Mouse (Mus musculus): Measurements from ENCODE around the gene Acox3.

The Acox3 gene

GRCm38 (mm10) chr5:35612722-35613121 is 29.9 kb downstream of the Acox3 start:
- no peak for DNase-seq

- DNase-seq = no peak
Observed at GRCm38 (mm10) chr5:35616943-35617342, 34.1 kb downstream of the Acox3 start.

- no peak for DNase-seq
Observed at GRCm38 (mm10) chr5:35621114-35621513, 38.3 kb downstream of the Acox3 start.

GRCm38 (mm10) chr5:35623831-35624230 is 41.0 kb downstream of the Acox3 start:
- DNase-seq = no peak

GRCm38 (mm10) chr5:35624751-35625239 is 42.0 kb downstream of the Acox3 start:
- no peak for DNase-seq

GRCm38 (mm10) chr5:35626408-35626807 is 43.6 kb downstream of the Acox3 start:
- no peak for DNase-seq

GRCm38 (mm10) chr5:35627307-35627840 is 44.5 kb downstream of the Acox3 start:
- no peak for DNase-seq

GRCm38 (mm10) chr5:35628685-35629084 is 45.8 kb downstream of the Acox3 start:
- DNase-seq = no peak

- no peak for DNase-seq
Observed at GRCm38 (mm10) chr5:35629333-35629732, 46.5 kb downstream of the Acox3 start.

GRCm38 (mm10) chr5:35630706-35631105 is 47.9 kb downstream of the Acox3 start:
- no peak for DNase-seq

GRCm38 (mm10) chr5:35631224-35631623 is 48.4 kb downstream of the Acox3 start:
- no peak for DNase-seq

- DNase-seq = no peak
Observed at GRCm38 (mm10) chr5:35631755-35632154, 48.9 kb downstream of the Acox3 start.

- DNase-seq = no peak
Observed at GRCm38 (mm10) chr5:35632841-35633240, 50.0 kb downstream of the Acox3 start.

GRCm38 (mm10) chr5:35636016-35636415 is 53.2 kb downstream of the Acox3 start:
- DNase-seq = no peak

GRCm38 (mm10) chr5:35641961-35642584 is 59.2 kb downstream of the Acox3 start:
- DNase-seq = no peak

- no peak for DNase-seq
Observed at GRCm38 (mm10) chr5:35643401-35644048, 60.7 kb downstream of the Acox3 start.

- no peak for DNase-seq
Observed at GRCm38 (mm10) chr5:35644082-35644481, 61.2 kb downstream of the Acox3 start.

GRCm38 (mm10) chr5:35645938-35646493 is 63.2 kb downstream of the Acox3 start:
- no peak for DNase-seq

GRCm38 (mm10) chr5:35646927-35647326 is 64.1 kb downstream of the Acox3 start:
- no peak for DNase-seq

- DNase-seq = no peak
Observed at GRCm38 (mm10) chr5:35647562-35647961, 64.7 kb downstream of the Acox3 start.

- DNase-seq = no peak
Observed at GRCm38 (mm10) chr5:35648230-35648629, 65.4 kb downstream of the Acox3 start.

- DNase-seq = no peak
Observed at GRCm38 (mm10) chr5:35652319-35652718, 69.5 kb downstream of the Acox3 start.

- no peak for DNase-seq
Observed at GRCm38 (mm10) chr5:35652872-35653271, 70.0 kb downstream of the Acox3 start.
